Comparison of ENCODE assay signal across 8 mouse cellular contexts in the genomic region with DNA sequence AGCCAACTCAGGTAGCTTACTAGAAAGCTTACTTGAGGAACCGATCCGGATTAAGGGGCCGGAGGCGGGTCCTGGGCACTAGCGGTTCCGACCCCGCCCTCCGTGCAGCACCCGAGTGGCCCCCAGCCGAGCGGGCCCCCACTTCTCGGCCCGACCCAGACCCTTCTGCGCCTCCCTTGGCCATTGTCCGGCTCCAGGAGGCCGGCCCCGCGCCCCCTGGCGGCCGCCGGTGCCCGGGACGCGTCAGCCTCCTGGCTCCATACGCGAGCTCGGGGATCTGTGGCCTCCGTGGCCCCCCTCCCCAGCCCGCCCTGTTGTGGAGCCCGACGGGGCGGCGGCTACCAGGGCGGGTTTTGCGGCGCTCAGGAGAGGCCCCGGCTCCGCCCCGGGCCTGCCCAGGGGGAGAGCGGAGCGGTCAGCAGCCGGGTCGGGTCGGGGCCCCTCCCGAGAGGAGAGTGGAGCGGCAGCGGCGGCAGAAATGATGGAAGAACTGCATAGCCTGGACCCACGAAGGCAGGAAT.
DNase-seq lines count a peak whose midpoint lies in the region; ATAC-seq and TF ChIP-seq lines count a peak whose summit lies in the region.
"Not testable (repeated sequence)": the region's sequence is repeated elsewhere in the genome, so short reads cannot be mapped to it uniquely, and the experiment has no call there.

No protein-coding gene starts in this region.

- not testable (repeated sequence) for TF ChIP-seq POLR2A in olfactory bulb, adult 2 months (IDR thresholded peaks at IDR 0.05; ENCODE audit: insufficient read depth, low read depth, low read length)

- H3K27me3 ChIP-seq in hindbrain, embryonic 16.5 days (replicated peaks; ENCODE audit: control insufficient read depth, insufficient read depth, low read length); lung, embryonic 16.5 days (ENCODE audit: control insufficient read depth, insufficient read depth, low read depth, low read length): not testable (repeated sequence)

- not testable (repeated sequence) for H3K4me1 ChIP-seq in hindbrain, embryonic 16.5 days (ENCODE audit: control insufficient read depth, insufficient read depth, low read depth, low read length); lung, embryonic 16.5 days (replicated peaks; ENCODE audit: control insufficient read depth, insufficient read depth, low read length); olfactory bulb, adult 2 months (ENCODE audit: control insufficient read depth, insufficient read depth, low read length)

- not testable (repeated sequence) for H3K36me3 ChIP-seq in hindbrain, embryonic 16.5 days (ENCODE audit: control insufficient read depth, insufficient read depth, low read length); lung, embryonic 16.5 days (ENCODE audit: control insufficient read depth, insufficient read depth, low read length)

- H3K4me3 ChIP-seq in hindbrain, embryonic 16.5 days (ENCODE audit: low read length) = peak overlapping the region; percentile 36
- H3K4me3 ChIP-seq in lung, embryonic 16.5 days (ENCODE audit: low read length) = peak overlapping the region; percentile 23; the same call in 1 of the 2 replicates
- peak overlapping the region; percentile 10; the same call in 1 of the 2 replicates for H3K4me3 ChIP-seq in olfactory bulb, adult 2 months (ENCODE audit: insufficient read depth, low read depth, low read length)

- H3K9me3 ChIP-seq in hindbrain, embryonic 16.5 days (ENCODE audit: control insufficient read depth, low read length); lung, embryonic 16.5 days (ENCODE audit: control insufficient read depth, low read length): not testable (repeated sequence)

- ATAC-seq in hindbrain, embryonic 16.5 days = peak; percentile 97
- ATAC-seq in lung, embryonic 16.5 days (ENCODE audit: low read depth) = peak; percentile 79

- H3K9ac ChIP-seq in hindbrain, embryonic 16.5 days (ENCODE audit: low read depth, low read length) = peak overlapping the region; percentile 31; the same call in 1 of the 2 replicates
- not testable (repeated sequence) for H3K9ac ChIP-seq in lung, embryonic 16.5 days (ENCODE audit: low read length)

- TF ChIP-seq CTCF in olfactory bulb, adult 2 months (IDR thresholded peaks at IDR 0.05; ENCODE audit: insufficient read depth, low read depth, low read length) = not testable (repeated sequence)

- H3K27ac ChIP-seq in hindbrain, embryonic 16.5 days (ENCODE audit: low read depth, low read length); lung, embryonic 16.5 days (ENCODE audit: low read length); olfactory bulb, adult 2 months (ENCODE audit: insufficient read depth, low read depth, low read length): not testable (repeated sequence)

- WGBS in hindbrain, embryonic 16.5 days = 1% methylated on average over 42 of the region's 49 CpGs
- WGBS in lung, embryonic 16.5 days = 2% methylated on average over 43 of the region's 49 CpGs
- WGBS in olfactory bulb, adult 2 months = 2% methylated on average over 49 of the region's 49 CpGs

- peak; percentile 46 for DNase-seq in Muller cell, postnatal 12 days (ENCODE audit: inconsistent ontology term)
- DNase-seq in embryo, embryonic 10.5 days (ENCODE audit: low spot score) = peak; percentile 33
- peak; percentile 96 for DNase-seq in heart, adult 11 months
- peak; percentile 2 to 13 for DNase-seq in layer of hippocampus, postnatal 25 days (ENCODE audit: extremely low spot score in 1 of 2, low spot score in 1 of 2)
- peak; percentile 10 for DNase-seq in thymus, postnatal 14 days

- peak overlapping the region; percentile 49 for H3K4me2 ChIP-seq in hindbrain, embryonic 16.5 days (ENCODE audit: low read length)
- peak overlapping the region; percentile 32; the same call in 1 of the 2 replicates for H3K4me2 ChIP-seq in lung, embryonic 16.5 days (ENCODE audit: low read depth, low read length)

Comparison
In these comparisons a context has a peak if more than half of its experiments do, and no peak if none do; other contexts are left out.
1. DNase-seq: peak in every context shown above with its lines; median percentile 96 in heart, adult 11 months; 46 in Muller cell, postnatal 12 days; 33 in embryo, embryonic 10.5 days; 10 in thymus, postnatal 14 days; 8 in layer of hippocampus, postnatal 25 days.